Mouse (Mus musculus) C2C12 (cell line): Measurements from ENCODE around the gene Pomt2. TPM values are rescaled to one million over a fixed set of nuclear protein-coding genes. Genes with fewer than 3 reads are reported as not detected.
"Not testable (repeated sequence)": the region's sequence is repeated elsewhere in the genome, so short reads cannot be mapped to it uniquely, and the experiment has no call there.

ENCODE experiments used
- H3K27me3 ChIP-seq: one replicate; pipeline ENCODE4 v1.6.1; 2011; ENCODE audit not compliant: control insufficient read depth, insufficient read depth, insufficient read length
- H3K36me3 ChIP-seq: one replicate; pipeline ENCODE4 v1.6.1; 2011; ENCODE audit not compliant: control insufficient read depth, insufficient read depth
- H3K4me3 ChIP-seq: one replicate; pipeline ENCODE4 v1.5.1; 2011; ENCODE audit warnings: mild to moderate bottlenecking, control low read depth; ENCODE audit not compliant: poor library complexity, insufficient read depth, severe bottlenecking
- H3K79me2 ChIP-seq: one replicate; pipeline ENCODE4 v1.6.1; 2011; ENCODE audit not compliant: control insufficient read depth, insufficient read depth
- H3K79me3 ChIP-seq: one replicate; pipeline ENCODE4 v1.6.1; 2011; ENCODE audit warnings: low read depth, control low read depth
- H3ac ChIP-seq: one replicate; pipeline ENCODE3; 2011; ENCODE audit warnings: low read depth; ENCODE audit not compliant: control insufficient read depth, insufficient read length
- CEBPB ChIP-seq: IDR thresholded peaks from one replicate; pipeline ENCODE4 v1.6.1; 2011; ENCODE audit warnings: low read depth, mild to moderate bottlenecking, control low read depth, moderate library complexity
- CTCF ChIP-seq: IDR thresholded peaks from one replicate; pipeline ENCODE4 v1.5.1; 2011; ENCODE audit not compliant: control insufficient read depth, insufficient read depth, insufficient read length
- FOSL1 ChIP-seq: IDR thresholded peaks from one replicate; pipeline ENCODE4 v1.8.0; 2011; ENCODE audit warnings: mild to moderate bottlenecking, low read length; ENCODE audit not compliant: poor library complexity, insufficient read depth, severe bottlenecking
- MAX ChIP-seq: IDR thresholded peaks from one replicate; pipeline ENCODE4 v1.6.1; 2011; ENCODE audit warnings: mild to moderate bottlenecking, control low read depth
- MYOD1 ChIP-seq: IDR thresholded peaks from one replicate; pipeline ENCODE4 v1.6.1; 2011; ENCODE audit warnings: low read depth; ENCODE audit not compliant: control insufficient read depth, insufficient read length
- MYOG ChIP-seq: IDR thresholded peaks from one replicate; pipeline ENCODE4 v1.6.1; 2011; ENCODE audit not compliant: control insufficient read depth, insufficient read length; ENCODE audit errors: extremely low read depth
- USF1 ChIP-seq: IDR thresholded peaks from one replicate; pipeline ENCODE4 v1.6.1; 2011; ENCODE audit warnings: low read depth, mild to moderate bottlenecking, control low read depth, moderate library complexity
- polyA plus RNA-seq: library from polyadenylated mRNA; unstranded; fragments of >200 nt; fragmentation: generic; extraction: Trizol; gene quantifications from one replicate; pipeline ENCODE4 v1.2.1, GENCODE M21; 2012; ENCODE audit warnings: missing spikeins

Pomt2 gene
- polyA plus RNA-seq, 1 experiment, result 9.8 TPM

- TF ChIP-seq FOSL1, result no peak
- Histone ChIP-seq H3K4me3 (no peak overlapping the region), H3K79me2 (no peaks in the 10 kb centered on the region), H3K79me3 (no peaks in the 10 kb centered on the region), H3ac (no peak overlapping the region), H3K36me3 (peaks cover 6% of the 10 kb centered on the region), H3K27me3 (no peaks in the 10 kb centered on the region)
Observed at GRCm38 (mm10) chr12:87175194-87175946, 27.6 kb upstream of the Pomt2 start.

- no peak for TF ChIP-seq FOSL1
- no peak for TF ChIP-seq MYOG
- TF ChIP-seq MYOD1, result no peak
- no peak for TF ChIP-seq CTCF
- no peak for TF ChIP-seq MAX
- TF ChIP-seq USF1, result no peak
- TF ChIP-seq CEBPB, result no peak
- H3K27me3 ChIP-seq, result no peaks in the 10 kb centered on the region
- no peaks in the 10 kb centered on the region for H3K79me2 ChIP-seq
- H3K79me3 ChIP-seq, result no peaks in the 10 kb centered on the region
- no peaks in the 10 kb centered on the region for H3K36me3 ChIP-seq
- no peak overlapping the region for H3ac ChIP-seq
- no peak overlapping the region for H3K4me3 ChIP-seq
Observed at GRCm38 (mm10) chr12:87160815-87161214, 13.0 kb upstream of the Pomt2 start.

GRCm38 (mm10) chr12:87160310-87160709 is 12.5 kb upstream of the Pomt2 start:
- Histone ChIP-seq H3K36me3 (no peaks in the 10 kb centered on the region), H3K79me2 (no peaks in the 10 kb centered on the region)

GRCm38 (mm10) chr12:87158099-87158498 is 10.3 kb upstream of the Pomt2 start:
- no peaks in the 10 kb centered on the region for H3K36me3 ChIP-seq
- no peak for TF ChIP-seq MYOG
- TF ChIP-seq FOSL1, result no peak
- TF ChIP-seq CEBPB, result no peak
- no peak for TF ChIP-seq USF1
- no peak for TF ChIP-seq MAX
- TF ChIP-seq CTCF, result no peak
- no peak for TF ChIP-seq MYOD1
- no peak overlapping the region for H3ac ChIP-seq
- H3K79me3 ChIP-seq, result no peaks in the 10 kb centered on the region
- no peak overlapping the region for H3K4me3 ChIP-seq
- no peaks in the 10 kb centered on the region for H3K27me3 ChIP-seq
- H3K79me2 ChIP-seq, result no peaks in the 10 kb centered on the region

More at GRCm38 (mm10) chr12:87160310-87160709, 12.5 kb upstream of the Pomt2 start:
- Histone ChIP-seq H3K4me3 (no peak overlapping the region), H3K27me3 (no peaks in the 10 kb centered on the region), H3ac (no peak overlapping the region), H3K79me3 (no peaks in the 10 kb centered on the region)
- no peak for TF ChIP-seq MAX
- no peak for TF ChIP-seq FOSL1
- TF ChIP-seq CEBPB, result no peak
- TF ChIP-seq USF1, result no peak
- TF ChIP-seq CTCF, result no peak
- TF ChIP-seq MYOG, result no peak
- TF ChIP-seq MYOD1, result no peak

- H3K79me3 ChIP-seq, result no peaks in the 10 kb centered on the region
- H3K4me3 ChIP-seq, result no peak overlapping the region
- no peaks in the 10 kb centered on the region for H3K79me2 ChIP-seq
- H3ac ChIP-seq, result no peak overlapping the region
- TF ChIP-seq MAX (no peak), CTCF (no peak), USF1 (no peak), MYOD1 (no peak), MYOG (no peak), CEBPB (no peak), FOSL1 (no peak)
- no peaks in the 10 kb centered on the region for H3K27me3 ChIP-seq
- no peaks in the 10 kb centered on the region for H3K36me3 ChIP-seq
Observed at GRCm38 (mm10) chr12:87157361-87157760, 9.6 kb upstream of the Pomt2 start.

- not testable (repeated sequence) for H3K4me3 ChIP-seq, H3K79me2 ChIP-seq, H3K79me3 ChIP-seq, H3K27me3 ChIP-seq, H3K36me3 ChIP-seq, H3ac ChIP-seq
Observed at GRCm38 (mm10) chr12:87154448-87154847, 6.7 kb upstream of the Pomt2 start.
